Mouse (Mus musculus) mouse trophoblast stem cell (cell line): ENCODE data around the gene Slc7a5.

Experiments used
- in situ Hi-C, 2 experiments: fragments of 300-500 bp; cut with MseI, MboI; formaldehyde crosslinking; loops; 2 replicates in 1 of 2; 3 replicates in 1 of 2; pipeline ENCODE4 v1.15.1; 2025

The Slc7a5 gene

GRCm38 (mm10) chr8:121885433-121885832, 22.1 kb downstream of the Slc7a5 start:
- in situ Hi-C loops, result no loop called here

GRCm38 (mm10) chr8:121885001-121885400, 22.5 kb downstream of the Slc7a5 start:
- in situ Hi-C loops, result no loop called here

- in situ Hi-C loops, result no loop called here
These were observed 23.3 kb downstream of the Slc7a5 start for GRCm38 (mm10) chr8:121884181-121884580.

GRCm38 (mm10) chr8:121881921-121882320, 25.6 kb downstream of the Slc7a5 start:
- in situ Hi-C loops, result no loop called here

- in situ Hi-C loops, result no loop called here
These were observed 26.7 kb downstream of the Slc7a5 start for GRCm38 (mm10) chr8:121880818-121881217.

- in situ Hi-C loops, result no loop called here
These were observed 27.8 kb downstream of the Slc7a5 start for GRCm38 (mm10) chr8:121879712-121880111.

GRCm38 (mm10) chr8:121877828-121878480, 29.5 kb downstream of the Slc7a5 start:
- in situ Hi-C loops, result no loop called here

- in situ Hi-C loops, result no loop called here
These were observed 30.3 kb downstream of the Slc7a5 start for GRCm38 (mm10) chr8:121877212-121877611.

- in situ Hi-C loops, result no loop called here
These were observed 32.0 kb downstream of the Slc7a5 start for GRCm38 (mm10) chr8:121875517-121875916.

GRCm38 (mm10) chr8:121875045-121875444, 32.4 kb downstream of the Slc7a5 start:
- in situ Hi-C loops, result no loop called here

- in situ Hi-C loops, result no loop called here
These were observed 33.5 kb downstream of the Slc7a5 start for GRCm38 (mm10) chr8:121874031-121874430.

GRCm38 (mm10) chr8:121871833-121872440, 35.6 kb downstream of the Slc7a5 start:
- in situ Hi-C loops, result no loop called here

- in situ Hi-C loops, result no loop called here
These were observed 37.3 kb downstream of the Slc7a5 start for GRCm38 (mm10) chr8:121870190-121870589.

- in situ Hi-C loops, result no loop called here
These were observed 38.6 kb downstream of the Slc7a5 start for GRCm38 (mm10) chr8:121868896-121869295.

GRCm38 (mm10) chr8:121868196-121868595, 39.3 kb downstream of the Slc7a5 start:
- in situ Hi-C loops, result no loop called here

- in situ Hi-C loops, result no loop called here
These were observed 42.1 kb downstream of the Slc7a5 start for GRCm38 (mm10) chr8:121865356-121865755.

- in situ Hi-C loops, result no loop called here
These were observed 45.5 kb downstream of the Slc7a5 start for GRCm38 (mm10) chr8:121861806-121862548.

- in situ Hi-C loops, result no loop called here
These were observed 46.2 kb downstream of the Slc7a5 start for GRCm38 (mm10) chr8:121861276-121861675.

GRCm38 (mm10) chr8:121857747-121858146, 49.7 kb downstream of the Slc7a5 start:
- in situ Hi-C loops, result no loop called here

GRCm38 (mm10) chr8:121857331-121857730, 50.2 kb downstream of the Slc7a5 start:
- in situ Hi-C loops, result no loop called here

GRCm38 (mm10) chr8:121856071-121856746, 51.3 kb downstream of the Slc7a5 start:
- in situ Hi-C loops, result no loop called here

- in situ Hi-C loops, result loop anchor here (5.0 kb wide), 2 partner anchors 54 to 79 kb away; partner anchors contain the start of gene Slc7a5 (in 1 of the 2)
These were observed 53.9 kb downstream of the Slc7a5 start for GRCm38 (mm10) chr8:121853586-121853985.
